Comparison of ENCODE assay signal across 19 mouse cellular contexts in genomic region chr15:62457051-62457664, GRCm38 (mm10).
DNase-seq lines count a peak whose midpoint lies in the region; ATAC-seq and TF ChIP-seq lines count a peak whose summit lies in the region.
"Had no signal": no experiment of that assay in that cellular context is flagged by ENCODE, and none has a peak within 500 bp of the region (broad histone marks: within the 10 kb centered on the region; RNA-seq: fewer than 3 reads in every experiment).

No protein-coding gene starts in this region.

- TF ChIP-seq CTCF in thymus, adult 2 months (IDR thresholded peaks at IDR 0.05; ENCODE audit: borderline replicate concordance, control insufficient read depth, extremely low read depth, insufficient read depth, low read length, poor library complexity), result no peak
- no peak for TF ChIP-seq CTCF in forebrain, postnatal 0 days (IDR thresholded peaks at IDR 0.05; ENCODE audit: low read depth)

- DNase-seq in heart, embryonic 10.5 days (ENCODE audit: low spot score), result no peak
- DNase-seq in thymus, adult 2 months, result peak; percentile 56
- no peak for DNase-seq in adrenal gland, adult (ENCODE audit: inconsistent age in 2 of 2, low spot score in 1 of 2)
- no peak for DNase-seq in ovary, postnatal 14 days (ENCODE audit: low spot score)
- no peak for DNase-seq in forebrain, postnatal 0 days
- DNase-seq: adrenal gland, postnatal 14 days; cerebellum, postnatal 10 days; kidney, adult 18-20 months; kidney, postnatal 4 days had no signal

- no peaks in the 10 kb centered on the region for H3K27me3 ChIP-seq in heart, embryonic 16.5 days (ENCODE audit: control insufficient read depth, insufficient read depth, low read length)
- H3K27me3 ChIP-seq in heart, embryonic 10.5 days (ENCODE audit: insufficient read depth, poor library complexity, severe bottlenecking), result no peaks in the 10 kb centered on the region
- H3K27me3 ChIP-seq in thymus, adult 2 months (ENCODE audit: control insufficient read depth, insufficient read depth, low read length), result no peaks in the 10 kb centered on the region
- H3K27me3 ChIP-seq in forebrain, postnatal 0 days (ENCODE audit: insufficient read depth, low read length), result no peaks in the 10 kb centered on the region
- H3K27me3 ChIP-seq: heart, embryonic 15.5 days; hindbrain, embryonic 13.5 days; limb, embryonic 12.5 days; lung, embryonic 15.5 days had no signal

- 76% methylated on average over 4 of the region's 4 CpGs for WGBS in heart, embryonic 16.5 days
- WGBS in heart, embryonic 10.5 days, result 73% methylated on average over 4 of the region's 4 CpGs
- 70% methylated on average over 4 of the region's 4 CpGs for WGBS in thymus, adult 2 months
- WGBS in forebrain, postnatal 0 days, result 74% methylated on average over 4 of the region's 4 CpGs

- H3K4me3 ChIP-seq in heart, embryonic 16.5 days (ENCODE audit: low read length), result no peak overlapping the region
- no peak overlapping the region for H3K4me3 ChIP-seq in heart, embryonic 10.5 days
- no peak overlapping the region for H3K4me3 ChIP-seq in thymus, adult 2 months (ENCODE audit: control insufficient read depth, insufficient read depth, low read length)
- H3K4me3 ChIP-seq in forebrain, postnatal 0 days (ENCODE audit: low read depth, low read length), result no peak overlapping the region
- H3K4me3 ChIP-seq: erythroblast, embryonic 14.5 days; heart, embryonic 15.5 days; hindbrain, embryonic 13.5 days; limb, embryonic 12.5 days; lung, embryonic 15.5 days; myocyte had no signal

- H3K9ac ChIP-seq in heart, embryonic 16.5 days (ENCODE audit: low read length), result no peak overlapping the region
- no peak overlapping the region for H3K9ac ChIP-seq in forebrain, postnatal 0 days
- H3K9ac ChIP-seq: heart, embryonic 15.5 days; hindbrain, embryonic 13.5 days; limb, embryonic 12.5 days; lung, embryonic 15.5 days had no signal

- ATAC-seq in heart, embryonic 16.5 days (replicated peaks; ENCODE audit: extremely low read depth, insufficient read depth, low FRiP score), result peak; percentile 37; the same call in 1 of the 2 replicates
- peak; percentile 90 for ATAC-seq in CD4-positive, CD25-positive, alpha-beta regulatory T cell, adult 4 months
- peak; percentile 97 for ATAC-seq in inflammation-experienced regulatory T-cells, adult 6 months
- ATAC-seq in forebrain, postnatal 0 days, result no peak

- TF ChIP-seq POLR2A in thymus, adult 2 months (IDR thresholded peaks at IDR 0.05; ENCODE audit: control insufficient read depth, extremely low read depth, insufficient read depth, low read length, poor library complexity), result no peak

- H3K4me2 ChIP-seq in heart, embryonic 16.5 days (ENCODE audit: low read depth, low read length), result no peak overlapping the region
- H3K4me2 ChIP-seq in forebrain, postnatal 0 days (ENCODE audit: low read depth), result no peak overlapping the region
- H3K4me2 ChIP-seq: heart, embryonic 15.5 days; hindbrain, embryonic 13.5 days; limb, embryonic 12.5 days; lung, embryonic 15.5 days; midbrain, embryonic 11.5 days had no signal

- H3K9me3 ChIP-seq in heart, embryonic 16.5 days (replicated peaks; ENCODE audit: control insufficient read depth, low read length), result no peaks in the 10 kb centered on the region
- H3K9me3 ChIP-seq in heart, embryonic 10.5 days, result no peaks in the 10 kb centered on the region
- no peaks in the 10 kb centered on the region for H3K9me3 ChIP-seq in forebrain, postnatal 0 days (ENCODE audit: low read length)
- H3K9me3 ChIP-seq: heart, embryonic 15.5 days; hindbrain, embryonic 13.5 days; limb, embryonic 12.5 days; lung, embryonic 15.5 days had no signal

- no peaks in the 10 kb centered on the region for H3K4me1 ChIP-seq in heart, embryonic 16.5 days (ENCODE audit: control insufficient read depth, insufficient read depth, low read length)
- no peaks in the 10 kb centered on the region for H3K4me1 ChIP-seq in heart, embryonic 10.5 days
- H3K4me1 ChIP-seq in thymus, adult 2 months (replicated peaks; ENCODE audit: control insufficient read depth, insufficient read depth, low read length), result peaks cover 10% of the 10 kb centered on the region
- H3K4me1 ChIP-seq in forebrain, postnatal 0 days (ENCODE audit: insufficient read depth), result no peaks in the 10 kb centered on the region
- H3K4me1 ChIP-seq: heart, embryonic 15.5 days; hindbrain, embryonic 13.5 days; lung, embryonic 15.5 days had no signal

- H3K36me3 ChIP-seq in heart, embryonic 16.5 days (ENCODE audit: control insufficient read depth, insufficient read depth), result no peaks in the 10 kb centered on the region
- no peaks in the 10 kb centered on the region for H3K36me3 ChIP-seq in heart, embryonic 10.5 days
- no peaks in the 10 kb centered on the region for H3K36me3 ChIP-seq in thymus, adult 2 months (ENCODE audit: control insufficient read depth, insufficient read depth, low read length)
- no peaks in the 10 kb centered on the region for H3K36me3 ChIP-seq in forebrain, postnatal 0 days (ENCODE audit: insufficient read depth)
- H3K36me3 ChIP-seq: heart, embryonic 15.5 days; hindbrain, embryonic 13.5 days; limb, embryonic 12.5 days; lung, embryonic 15.5 days had no signal

- H3K27ac ChIP-seq in heart, embryonic 16.5 days (ENCODE audit: low read length), result no peak overlapping the region
- no peak overlapping the region for H3K27ac ChIP-seq in heart, embryonic 10.5 days
- no peak overlapping the region; the same call in 1 of the 2 replicates for H3K27ac ChIP-seq in thymus, adult 2 months (ENCODE audit: control insufficient read depth, insufficient read depth, low read length)
- H3K27ac ChIP-seq in forebrain, postnatal 0 days (ENCODE audit: low read depth, low read length), result no peak overlapping the region
- H3K27ac ChIP-seq: heart, embryonic 15.5 days; hindbrain, embryonic 13.5 days; limb, embryonic 12.5 days; lung, embryonic 15.5 days had no signal
